Mouse (Mus musculus): ENCODE data around the gene Ackr1. TPM values are rescaled to one million over a fixed set of nuclear protein-coding genes. Genes with fewer than 3 reads are reported as not detected.

Gene Ackr1
- total and polyA plus RNA-seq, 3 experiments: 0.19 to 0.42 TPM; not detected in 1

DNA sequence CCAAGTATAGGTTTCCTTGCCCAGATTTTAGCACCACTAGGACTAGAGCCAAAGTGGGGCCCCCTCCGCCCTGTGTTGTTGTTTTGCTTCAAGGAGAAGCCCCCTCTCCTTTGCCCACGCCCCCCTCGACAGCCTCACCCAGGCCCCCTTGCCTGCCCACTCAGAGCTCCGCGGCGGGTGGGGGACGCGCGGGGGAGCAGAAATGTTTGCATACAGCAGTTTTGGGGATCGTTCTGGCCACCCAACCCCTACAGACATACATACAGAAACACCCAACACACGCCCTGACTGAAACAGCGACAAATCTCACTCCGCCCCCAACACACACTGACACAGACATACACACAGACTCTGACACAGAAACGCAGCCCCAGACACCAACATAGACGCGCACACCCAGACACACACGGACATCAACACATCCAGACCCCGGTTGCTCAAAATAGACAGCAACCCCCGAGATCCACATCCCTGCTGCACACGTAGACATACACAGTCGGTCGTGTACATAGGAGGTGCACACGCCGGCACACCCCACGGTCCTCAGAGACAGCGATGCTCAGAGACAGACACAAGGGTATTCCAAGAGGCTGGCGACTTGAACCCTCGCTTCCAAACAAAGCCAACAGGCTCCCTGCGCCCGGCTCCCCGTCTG lies 33.3 kb upstream of the Ackr1 start:
- TF ChIP-seq POLR2A (IDR thresholded peaks at IDR 0.05; ENCODE audit: control insufficient read depth in 1 of 2, insufficient read depth in 1 of 2, low read depth in 1 of 2, low read length in 2 of 2, poor library complexity in 1 of 2): no peak
- TF ChIP-seq SIN3A (IDR thresholded peaks at IDR 0.05; ENCODE audit: low read length): no peak
- TF ChIP-seq TCF12 (IDR thresholded peaks at IDR 0.05; ENCODE audit: low read depth, low read length): no peak
- no peak for TF ChIP-seq MAZ (IDR thresholded peaks at IDR 0.05; ENCODE audit: low read depth, low read length)
- TF ChIP-seq MEF2A (IDR thresholded peaks at IDR 0.05; ENCODE audit: extremely low read depth, insufficient replicate concordance, low read depth, low read length, poor library complexity, severe bottlenecking): no peak
- no peak for TF ChIP-seq SMC3 (IDR thresholded peaks at IDR 0.05; ENCODE audit: low read depth, low read length)
- no peak for TF ChIP-seq MAX (IDR thresholded peaks at IDR 0.05; ENCODE audit: low read length)
- no peak for TF ChIP-seq E2F4 (IDR thresholded peaks at IDR 0.05; ENCODE audit: borderline replicate concordance, low read depth, low read length)
- no peak for TF ChIP-seq HCFC1 (IDR thresholded peaks at IDR 0.05; ENCODE audit: low read depth, low read length)
- TF ChIP-seq CHD2 (IDR thresholded peaks at IDR 0.05; ENCODE audit: low read length): no peak
- TF ChIP-seq RCOR1 (IDR thresholded peaks at IDR 0.05; ENCODE audit: low read depth, low read length): no peak
- TF ChIP-seq ELF1 (IDR thresholded peaks at IDR 0.05; ENCODE audit: low read depth, low read length): no peak
- TF ChIP-seq CHD1 (IDR thresholded peaks at IDR 0.05; ENCODE audit: low read depth, low read length): no peak
- TF ChIP-seq MYC (IDR thresholded peaks at IDR 0.05; ENCODE audit: low read depth, low read length): no peak
- TF ChIP-seq POLR2AphosphoS5 (IDR thresholded peaks at IDR 0.05; ENCODE audit: borderline replicate concordance, low read depth, low read length): no peak
- no peak for TF ChIP-seq GABPA (IDR thresholded peaks at IDR 0.05; ENCODE audit: low read depth, low read length)
- TF ChIP-seq USF1 (IDR thresholded peaks at IDR 0.05; ENCODE audit: low read depth, low read length): no peak
- no peak for TF ChIP-seq CTCF (IDR thresholded peaks at IDR 0.05 in 2 of 3, conservative IDR thresholded peaks at IDR 0.05 in 1 of 3; ENCODE audit: control insufficient read depth in 1 of 3, insufficient read depth in 1 of 3, low read depth in 2 of 3, low read length in 3 of 3, poor library complexity in 1 of 3, severe bottlenecking in 1 of 3)
- no peak for TF ChIP-seq POLR2AphosphoS2 (IDR thresholded peaks at IDR 0.05; ENCODE audit: low read length)
- TF ChIP-seq MYB (IDR thresholded peaks at IDR 0.05; ENCODE audit: low read depth, low read length): no peak
- Histone ChIP-seq H3K9me3 (replicated peaks; ENCODE audit: insufficient read depth, low read length) (no peaks in the 10 kb centered on the region), H3K27me3 (ENCODE audit: control insufficient read depth in 1 of 2, insufficient read depth in 2 of 2, low read length in 2 of 2) (no peaks in the 10 kb centered on the region), H3K79me2 (ENCODE audit: control insufficient read depth, insufficient read depth, low read length, poor library complexity) (no peaks in the 10 kb centered on the region), H3K36me3 (ENCODE audit: control insufficient read depth in 1 of 2, insufficient read depth in 2 of 2, low read length in 2 of 2) (no peaks in the 10 kb centered on the region), H3K9ac (ENCODE audit: control insufficient read depth, low read depth, low read length, poor library complexity, severe bottlenecking) (no peak overlapping the region), H3K27ac (ENCODE audit: control insufficient read depth, low read depth, low read length) (no peak overlapping the region), H3K4me1 (ENCODE audit: control insufficient read depth in 1 of 2, insufficient read depth in 2 of 2, low read length in 2 of 2) (no peaks in the 10 kb centered on the region), H3K4me3 (ENCODE audit: control insufficient read depth in 1 of 2, insufficient read depth in 1 of 2, low read depth in 2 of 2, low read length in 2 of 2) (no peak overlapping the region)
- DNase-seq (ENCODE audit: low read depth, low spot score): no peak

DNA sequence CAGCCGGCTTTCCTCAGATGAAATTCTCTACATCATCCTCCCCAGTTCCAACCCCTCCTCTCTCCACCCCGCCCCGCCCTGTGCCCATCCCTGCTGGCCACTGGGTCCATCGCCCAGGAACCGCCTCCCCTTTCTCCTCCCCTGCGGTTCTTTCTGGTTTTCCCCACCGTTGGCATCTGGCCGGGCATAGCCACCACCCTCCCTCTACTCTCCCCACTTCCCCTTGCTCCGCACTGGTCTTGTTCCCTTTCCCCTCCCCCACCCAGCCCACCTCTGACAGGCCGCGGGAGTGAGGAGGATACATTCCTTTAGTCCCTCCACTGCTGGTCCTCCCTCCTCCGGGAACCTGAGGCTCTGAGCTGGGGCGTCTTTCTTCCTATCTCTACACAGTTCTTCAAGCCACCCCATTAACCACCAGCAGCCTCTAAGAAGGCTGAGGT lies 32.4 kb upstream of the Ackr1 start:
- Histone ChIP-seq H3K27me3 (ENCODE audit: control insufficient read depth in 1 of 2, insufficient read depth in 2 of 2, low read length in 2 of 2) (no peaks in the 10 kb centered on the region), H3K9me3 (replicated peaks; ENCODE audit: insufficient read depth, low read length) (no peaks in the 10 kb centered on the region), H3K79me2 (ENCODE audit: control insufficient read depth, insufficient read depth, low read length, poor library complexity) (no peaks in the 10 kb centered on the region), H3K4me1 (ENCODE audit: control insufficient read depth in 1 of 2, insufficient read depth in 2 of 2, low read length in 2 of 2) (no peaks in the 10 kb centered on the region), H3K4me3 (ENCODE audit: control insufficient read depth in 1 of 2, insufficient read depth in 1 of 2, low read depth in 2 of 2, low read length in 2 of 2) (no peak overlapping the region), H3K27ac (ENCODE audit: control insufficient read depth, low read depth, low read length) (no peak overlapping the region), H3K36me3 (ENCODE audit: control insufficient read depth in 1 of 2, insufficient read depth in 2 of 2, low read length in 2 of 2) (no peaks in the 10 kb centered on the region), H3K9ac (ENCODE audit: control insufficient read depth, low read depth, low read length, poor library complexity, severe bottlenecking) (no peak overlapping the region)
- DNase-seq (ENCODE audit: low read depth, low spot score): no peak
- TF ChIP-seq ZMIZ1 (IDR thresholded peaks at IDR 0.05; ENCODE audit: low read depth, low read length) (no peak), USF1 (IDR thresholded peaks at IDR 0.05; ENCODE audit: low read depth, low read length) (no peak), MEF2A (IDR thresholded peaks at IDR 0.05; ENCODE audit: extremely low read depth, insufficient replicate concordance, low read depth, low read length, poor library complexity, severe bottlenecking) (no peak), ELF1 (IDR thresholded peaks at IDR 0.05; ENCODE audit: low read depth, low read length) (no peak), MXI1 (IDR thresholded peaks at IDR 0.05; ENCODE audit: low read depth, low read length) (no peak), E2F4 (IDR thresholded peaks at IDR 0.05; ENCODE audit: borderline replicate concordance, low read depth, low read length) (no peak), SMC3 (IDR thresholded peaks at IDR 0.05; ENCODE audit: low read depth, low read length) (no peak), GABPA (IDR thresholded peaks at IDR 0.05; ENCODE audit: low read depth, low read length) (no peak), GATA1 (IDR thresholded peaks at IDR 0.05; ENCODE audit: low read depth, low read length) (no peak), JUND (IDR thresholded peaks at IDR 0.05; ENCODE audit: low read depth, low read length) (no peak), RCOR1 (IDR thresholded peaks at IDR 0.05; ENCODE audit: low read depth, low read length) (no peak), POLR2AphosphoS2 (IDR thresholded peaks at IDR 0.05; ENCODE audit: low read length) (no peak), POLR2AphosphoS5 (IDR thresholded peaks at IDR 0.05; ENCODE audit: borderline replicate concordance, low read depth, low read length) (no peak), ZNF384 (IDR thresholded peaks at IDR 0.05; ENCODE audit: low read depth, low read length) (no peak), TAL1 (IDR thresholded peaks at IDR 0.05; ENCODE audit: low read length) (no peak)
